Mouse (Mus musculus): Measurements from ENCODE around the gene Utp14b. TPM values are rescaled to one million over a fixed set of nuclear protein-coding genes. Genes with fewer than 3 reads are reported as not detected.
A peak's percentile ranks its signal among the peaks of the same experiment; 100 is the strongest.

Utp14b gene
- polyA plus RNA-seq, 1 experiment: 3.1 TPM

GRCm38 (mm10) chr1:78641791-78642190 is 16.0 kb upstream of the Utp14b start:
- no peak overlapping the region for H3K4me3 ChIP-seq (ENCODE audit: control insufficient read depth, low read depth, low read length)
- TF ChIP-seq CTCF (IDR thresholded peaks at IDR 0.05; ENCODE audit: control insufficient read depth, insufficient read depth, insufficient replicate concordance, low read depth, low read length) (no peak), POLR2A (IDR thresholded peaks at IDR 0.05; ENCODE audit: control insufficient read depth, low read depth, low read length) (no peak)
- H3K27ac ChIP-seq (ENCODE audit: control insufficient read depth, insufficient read depth, low read depth, low read length): no peak overlapping the region
- no peaks in the 10 kb centered on the region for H3K36me3 ChIP-seq (ENCODE audit: control insufficient read depth, insufficient read depth, low read length)
- no peaks in the 10 kb centered on the region for H3K27me3 ChIP-seq (ENCODE audit: control insufficient read depth, insufficient read depth, low read length)
- H3K4me1 ChIP-seq (ENCODE audit: control insufficient read depth, insufficient read depth, low read length): no peaks in the 10 kb centered on the region

- no peak overlapping the region for H3K4me3 ChIP-seq (ENCODE audit: control insufficient read depth, low read depth, low read length)
- no peak overlapping the region for H3K27ac ChIP-seq (ENCODE audit: control insufficient read depth, insufficient read depth, low read depth, low read length)
- TF ChIP-seq POLR2A (IDR thresholded peaks at IDR 0.05; ENCODE audit: control insufficient read depth, low read depth, low read length): no peak
- no peak for TF ChIP-seq CTCF (IDR thresholded peaks at IDR 0.05; ENCODE audit: control insufficient read depth, insufficient read depth, insufficient replicate concordance, low read depth, low read length)
Observed at GRCm38 (mm10) chr1:78642197-78642596, 15.6 kb upstream of the Utp14b start.

GRCm38 (mm10) chr1:78647317-78647885 is 10.4 kb upstream of the Utp14b start:
- H3K4me1 ChIP-seq (ENCODE audit: control insufficient read depth, insufficient read depth, low read length): no peaks in the 10 kb centered on the region
- H3K27me3 ChIP-seq (ENCODE audit: control insufficient read depth, insufficient read depth, low read length): no peaks in the 10 kb centered on the region
- H3K27ac ChIP-seq (ENCODE audit: control insufficient read depth, insufficient read depth, low read depth, low read length): no peak overlapping the region
- H3K36me3 ChIP-seq (ENCODE audit: control insufficient read depth, insufficient read depth, low read length): no peaks in the 10 kb centered on the region
- no peak for TF ChIP-seq CTCF (IDR thresholded peaks at IDR 0.05; ENCODE audit: control insufficient read depth, insufficient read depth, insufficient replicate concordance, low read depth, low read length)
- no peak for TF ChIP-seq POLR2A (IDR thresholded peaks at IDR 0.05; ENCODE audit: control insufficient read depth, low read depth, low read length)
- no peak overlapping the region for H3K4me3 ChIP-seq (ENCODE audit: control insufficient read depth, low read depth, low read length)

More at GRCm38 (mm10) chr1:78642197-78642596, 15.6 kb upstream of the Utp14b start:
- Histone ChIP-seq H3K36me3 (ENCODE audit: control insufficient read depth, insufficient read depth, low read length) (no peaks in the 10 kb centered on the region), H3K27me3 (ENCODE audit: control insufficient read depth, insufficient read depth, low read length) (no peaks in the 10 kb centered on the region), H3K4me1 (ENCODE audit: control insufficient read depth, insufficient read depth, low read length) (no peaks in the 10 kb centered on the region)

GRCm38 (mm10) chr1:78649269-78650061 is 8.4 kb upstream of the Utp14b start:
- Histone ChIP-seq H3K27ac (ENCODE audit: control insufficient read depth, insufficient read depth, low read depth, low read length) (no peak overlapping the region), H3K4me1 (ENCODE audit: control insufficient read depth, insufficient read depth, low read length) (no peaks in the 10 kb centered on the region), H3K27me3 (ENCODE audit: control insufficient read depth, insufficient read depth, low read length) (no peaks in the 10 kb centered on the region), H3K4me3 (ENCODE audit: control insufficient read depth, low read depth, low read length) (no peak overlapping the region), H3K36me3 (ENCODE audit: control insufficient read depth, insufficient read depth, low read length) (no peaks in the 10 kb centered on the region)
- no peak for TF ChIP-seq POLR2A (IDR thresholded peaks at IDR 0.05; ENCODE audit: control insufficient read depth, low read depth, low read length)
- no peak for TF ChIP-seq CTCF (IDR thresholded peaks at IDR 0.05; ENCODE audit: control insufficient read depth, insufficient read depth, insufficient replicate concordance, low read depth, low read length)

GRCm38 (mm10) chr1:78656472-78656871 is 1.4 kb upstream of the Utp14b start:
- Histone ChIP-seq H3K27me3 (ENCODE audit: control insufficient read depth, insufficient read depth, low read length) (no peaks in the 10 kb centered on the region), H3K4me3 (ENCODE audit: control insufficient read depth, low read depth, low read length) (no peak overlapping the region), H3K4me1 (ENCODE audit: control insufficient read depth, insufficient read depth, low read length) (peaks cover 3% of the 10 kb centered on the region; the same call in 1 of the 2 replicates), H3K27ac (ENCODE audit: control insufficient read depth, insufficient read depth, low read depth, low read length) (no peak overlapping the region), H3K36me3 (ENCODE audit: control insufficient read depth, insufficient read depth, low read length) (no peaks in the 10 kb centered on the region)
- no peak for TF ChIP-seq CTCF (IDR thresholded peaks at IDR 0.05; ENCODE audit: control insufficient read depth, insufficient read depth, insufficient replicate concordance, low read depth, low read length)
- TF ChIP-seq POLR2A (IDR thresholded peaks at IDR 0.05; ENCODE audit: control insufficient read depth, low read depth, low read length): no peak

- no peak for TF ChIP-seq CTCF (IDR thresholded peaks at IDR 0.05; ENCODE audit: control insufficient read depth, insufficient read depth, insufficient replicate concordance, low read depth, low read length)
- no peak for TF ChIP-seq POLR2A (IDR thresholded peaks at IDR 0.05; ENCODE audit: control insufficient read depth, low read depth, low read length)
- Histone ChIP-seq H3K4me1 (ENCODE audit: control insufficient read depth, insufficient read depth, low read length) (peaks cover 3% of the 10 kb centered on the region; the same call in 1 of the 2 replicates), H3K4me3 (ENCODE audit: control insufficient read depth, low read depth, low read length) (peak overlapping the region; percentile 80), H3K27ac (ENCODE audit: control insufficient read depth, insufficient read depth, low read depth, low read length) (peak overlapping the region; percentile 10; the same call in 1 of the 2 replicates), H3K27me3 (ENCODE audit: control insufficient read depth, insufficient read depth, low read length) (no peaks in the 10 kb centered on the region), H3K36me3 (ENCODE audit: control insufficient read depth, insufficient read depth, low read length) (no peaks in the 10 kb centered on the region)
Observed at GRCm38 (mm10) chr1:78657021-78657629, 713 bp upstream of the Utp14b start.
